Mouse (Mus musculus) intestine, postnatal 0 days (tissue): ENCODE measurements around the gene Gm20422. TPM values are rescaled to one million over a fixed set of nuclear protein-coding genes. Genes with fewer than 3 reads are reported as not detected.

Experiments used
- ATAC-seq: fragments of 200-750 bp; cut with Nextera tagmentation; 2 replicates; pipeline ENCODE4 v1.8.0; 2017; ENCODE audit warnings: mild to moderate bottlenecking, moderate TSS enrichment, moderate library complexity
- H3K27ac ChIP-seq: fragments of 300-500 bp; sonication (generic); 2 replicates; pipeline ENCODE4 v1.5.1; 2014; ENCODE audit warnings: mild to moderate bottlenecking, low read depth, low read length, moderate library complexity
- H3K27me3 ChIP-seq: fragments of 300-500 bp; sonication (generic); replicated peaks from 2 replicates; pipeline ENCODE4 v1.6.1; 2014; ENCODE audit warnings: low read length, mixed read lengths; ENCODE audit not compliant: control insufficient read depth, insufficient read depth
- H3K36me3 ChIP-seq: fragments of 300-500 bp; sonication (generic); 2 replicates; pipeline ENCODE4 v1.6.1; 2014; ENCODE audit warnings: mild to moderate bottlenecking, moderate library complexity; ENCODE audit not compliant: control insufficient read depth, insufficient read depth
- H3K4me1 ChIP-seq: fragments of 300-500 bp; sonication (generic); replicated peaks from 2 replicates; pipeline ENCODE4 v1.6.1; 2014; ENCODE audit warnings: antibody characterized with exemption, low read length, mixed read lengths; ENCODE audit not compliant: control insufficient read depth, insufficient read depth
- H3K4me2 ChIP-seq: fragments of 300-500 bp; sonication (generic); replicated peaks from 2 replicates; pipeline ENCODE4 v1.6.1; 2014; ENCODE audit warnings: low read depth, mild to moderate bottlenecking, moderate library complexity
- H3K4me3 ChIP-seq: fragments of 300-500 bp; sonication (generic); 2 replicates; pipeline ENCODE4 v1.5.1; 2014; ENCODE audit warnings: low read depth, low read length
- H3K9ac ChIP-seq: fragments of 300-500 bp; sonication (generic); 2 replicates; pipeline ENCODE4 v1.6.1; 2014; ENCODE audit warnings: mild to moderate bottlenecking, low read depth, low read length
- H3K9me3 ChIP-seq: fragments of 300-500 bp; sonication (generic); 2 replicates; pipeline ENCODE4 v1.6.1; 2016; ENCODE audit warnings: mixed run types; ENCODE audit not compliant: control insufficient read depth
- CTCF ChIP-seq: sonication (generic); IDR thresholded peaks from 2 replicates; pipeline ENCODE4 v1.5.1; 2016; ENCODE audit warnings: low read depth, mild to moderate bottlenecking, control low read depth, antibody characterized with exemption, moderate library complexity
- WGBS: fragments of 180-500 bp; shearing (Covaris S2); extraction: QIAGEN DNeasy Blood & Tissue Kit; methylation state at CpG from one replicate; pipeline ENCODE4 v1.1.7; 2014; 5-methylcytosine and 5-hydroxymethylcytosine counted together
- polyA plus RNA-seq: library from polyadenylated mRNA; unstranded; fragments of >200 nt; fragmentation: Nextera tagmentation; extraction: Ambion mirVana; gene quantifications from 2 replicates; pipeline ENCODE4 v1.2.1, GENCODE M21; 2015

Gm20422 gene
- polyA plus RNA-seq, 1 experiment from 2014 or later = 0.43 TPM

GRCm38 (mm10) chr8:69809820-69810219 lies 35.1 kb upstream of the Gm20422 start:
- H3K9ac ChIP-seq = no peak overlapping the region
- no peaks in the 10 kb centered on the region for H3K4me1 ChIP-seq
- WGBS = 73% methylated on average over 3 of the region's 3 CpGs
- H3K36me3 ChIP-seq = peaks cover 52% of the 10 kb centered on the region
- H3K27me3 ChIP-seq = no peaks in the 10 kb centered on the region
- no peak overlapping the region for H3K27ac ChIP-seq
- no peak overlapping the region for H3K4me3 ChIP-seq
- no peaks in the 10 kb centered on the region for H3K9me3 ChIP-seq
- no peak for TF ChIP-seq CTCF
- H3K4me2 ChIP-seq = no peak overlapping the region
- no peak for ATAC-seq

DNA sequence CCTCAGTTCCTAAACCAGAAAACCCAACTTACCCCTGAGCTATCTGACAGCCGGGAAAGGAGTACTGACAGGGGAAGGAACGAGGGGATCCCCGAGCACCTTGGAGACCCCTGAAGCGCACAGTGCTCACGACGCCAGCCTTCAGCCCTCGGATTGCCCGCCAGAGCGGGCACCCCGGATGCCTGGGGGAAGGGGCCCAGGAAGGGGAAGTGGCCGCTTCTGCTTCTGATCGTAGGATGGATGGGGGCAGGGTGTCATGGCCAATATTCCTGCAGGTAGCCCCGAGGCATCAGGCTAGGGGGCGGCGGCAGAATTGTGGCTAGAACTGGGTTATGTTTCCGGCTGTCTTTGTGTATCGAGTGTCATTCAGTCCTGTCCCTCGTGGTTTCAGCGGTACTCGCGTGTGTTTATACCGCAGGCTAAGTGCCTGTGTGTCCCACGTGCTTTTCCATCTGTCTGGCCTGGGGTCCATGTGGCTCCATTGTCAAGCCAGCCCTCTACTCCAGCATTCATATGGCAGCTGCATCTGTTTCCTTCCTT lies 34.2 kb upstream of the Gm20422 start:
- WGBS = under 1% methylated on average over 23 of the region's 23 CpGs
- Histone ChIP-seq H3K27me3 (no peaks in the 10 kb centered on the region), H3K4me2 (peak overlapping the region; percentile 93), H3K4me1 (no peaks in the 10 kb centered on the region), H3K4me3 (peak overlapping the region; percentile 70), H3K9me3 (no peaks in the 10 kb centered on the region), H3K27ac (no peak overlapping the region), H3K36me3 (peaks cover 56% of the 10 kb centered on the region), H3K9ac (peak overlapping the region; percentile 78)
- TF ChIP-seq CTCF = no peak
- ATAC-seq = peak; percentile 42

- no peak within 1 kb of the TSS for H3K27ac ChIP-seq
- peak within 1 kb of the TSS; percentile 78 for H3K9ac ChIP-seq
- H3K36me3 ChIP-seq = peaks cover 56% of the 10 kb centered on the region
- WGBS = 4% methylated on average over 27 of the region's 28 CpGs
- ATAC-seq = peak; percentile 75
- H3K9me3 ChIP-seq = no peaks in the 10 kb centered on the region
- no peak for TF ChIP-seq CTCF
- H3K4me2 ChIP-seq = peak within 1 kb of the TSS; percentile 93
- H3K4me3 ChIP-seq = peak within 1 kb of the TSS; percentile 70
- H3K4me1 ChIP-seq = no peaks in the 10 kb centered on the region
- no peaks in the 10 kb centered on the region for H3K27me3 ChIP-seq
These were observed 33.6 kb upstream of the Gm20422 start, which contains the start of gene Gmip for GRCm38 (mm10) chr8:69808094-69808863. Gene Gmip (plus strand): TSS chr8:69808679.

DNA sequence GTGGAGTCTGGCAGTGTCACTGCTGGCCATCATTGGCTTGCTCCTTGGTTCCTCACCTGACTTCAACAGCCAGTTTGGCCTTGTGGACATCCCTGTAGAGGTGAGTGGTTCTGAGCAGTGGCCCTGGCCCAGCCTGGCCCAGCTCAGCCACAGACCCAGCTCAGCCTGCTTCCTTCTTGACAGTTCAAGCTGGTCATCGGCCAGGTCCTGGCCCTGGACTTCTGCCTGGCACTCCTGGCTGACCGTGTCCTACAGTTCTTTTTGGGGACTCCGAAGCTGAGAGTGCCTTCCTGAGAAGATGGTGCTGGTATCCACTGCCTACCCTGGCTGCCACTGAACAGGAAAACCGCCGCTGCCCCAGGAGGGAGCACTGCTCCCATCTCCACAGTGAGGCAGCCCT lies 32.5 kb upstream of the Gm20422 start:
- no peak overlapping the region for H3K9ac ChIP-seq
- H3K4me3 ChIP-seq = no peak overlapping the region
- H3K4me2 ChIP-seq = no peak overlapping the region
- TF ChIP-seq CTCF = no peak
- ATAC-seq = no peak
- H3K4me1 ChIP-seq = no peaks in the 10 kb centered on the region
- H3K36me3 ChIP-seq = peaks cover 66% of the 10 kb centered on the region
- no peaks in the 10 kb centered on the region for H3K9me3 ChIP-seq
- H3K27me3 ChIP-seq = no peaks in the 10 kb centered on the region
- WGBS = 92% methylated on average over 5 of the region's 5 CpGs
- no peak overlapping the region for H3K27ac ChIP-seq

DNA sequence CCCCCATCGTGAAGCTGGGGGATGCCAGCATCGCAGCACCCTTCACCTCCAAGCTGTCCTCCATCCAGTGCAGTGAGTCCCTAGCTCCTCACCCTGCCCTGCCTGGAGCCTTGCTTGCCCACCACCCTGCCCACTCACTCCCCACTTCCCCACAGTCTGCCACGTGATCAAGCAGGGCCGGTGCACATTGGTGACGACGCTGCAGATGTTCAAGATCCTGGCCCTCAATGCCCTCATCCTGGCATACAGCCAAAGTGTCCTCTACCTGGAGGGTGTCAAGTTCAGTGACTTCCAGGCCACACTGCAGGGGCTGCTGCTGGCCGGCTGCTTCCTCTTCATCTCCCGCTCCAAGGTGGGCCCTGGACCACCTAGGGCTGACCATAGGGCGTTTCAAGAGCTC lies 30.8 kb upstream of the Gm20422 start:
- Histone ChIP-seq H3K27me3 (no peaks in the 10 kb centered on the region), H3K4me2 (no peak overlapping the region), H3K4me3 (no peak overlapping the region), H3K36me3 (peaks cover 71% of the 10 kb centered on the region), H3K9ac (no peak overlapping the region), H3K4me1 (no peaks in the 10 kb centered on the region), H3K27ac (no peak overlapping the region), H3K9me3 (no peaks in the 10 kb centered on the region)
- TF ChIP-seq CTCF = no peak
- 94% methylated on average over 9 of the region's 9 CpGs for WGBS
- ATAC-seq = no peak

GRCm38 (mm10) chr8:69805086-69805485 lies 30.4 kb upstream of the Gm20422 start:
- Histone ChIP-seq H3K36me3 (peaks cover 72% of the 10 kb centered on the region), H3K4me2 (no peak overlapping the region), H3K9ac (no peak overlapping the region), H3K4me1 (no peaks in the 10 kb centered on the region), H3K9me3 (no peaks in the 10 kb centered on the region), H3K4me3 (no peak overlapping the region), H3K27me3 (no peaks in the 10 kb centered on the region), H3K27ac (no peak overlapping the region)
- ATAC-seq = no peak
- no peak for TF ChIP-seq CTCF
- 93% methylated on average over 9 of the region's 10 CpGs for WGBS
